Comparison of ENCODE assay signal across 8 mouse cellular contexts in the genomic region with DNA sequence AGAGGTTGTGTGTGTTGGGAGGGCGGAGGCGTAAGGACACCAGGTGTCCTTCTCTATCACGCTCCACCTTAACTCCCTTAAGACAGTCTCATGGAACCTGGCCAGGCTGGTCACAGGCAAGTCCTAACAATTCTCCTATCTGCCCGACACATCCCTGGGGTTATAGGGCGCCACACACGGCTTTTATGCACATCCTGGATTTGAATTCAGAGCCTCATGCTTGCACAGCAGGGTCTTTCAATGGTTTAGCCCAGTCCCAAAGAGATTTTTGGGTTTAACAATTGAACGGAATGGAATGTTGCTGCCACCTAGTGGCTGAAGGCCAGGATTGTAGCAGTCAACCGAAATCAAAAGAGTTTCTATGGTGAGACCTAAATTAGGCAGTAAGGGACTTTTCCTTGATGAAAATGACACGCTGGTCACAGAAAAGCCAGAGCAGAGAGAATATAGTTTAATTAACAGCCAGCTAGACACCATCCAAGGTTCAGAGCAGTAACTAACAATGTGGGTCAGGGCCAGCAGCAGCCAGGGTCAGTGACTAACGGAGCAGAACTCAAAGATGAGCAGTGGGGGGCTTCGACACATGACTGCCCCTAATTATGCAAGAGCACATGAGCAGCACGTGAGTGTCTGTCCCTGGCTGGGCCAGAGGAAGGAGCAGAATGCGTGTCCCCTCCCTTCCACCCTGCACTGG. TPM values are rescaled to one million over a fixed set of nuclear protein-coding genes. Genes with fewer than 3 reads are reported as not detected.
DNase-seq lines count a peak whose midpoint lies in the region; ATAC-seq and TF ChIP-seq lines count a peak whose summit lies in the region.

No protein-coding gene starts in this region.

- H3K4me2 ChIP-seq in embryonic facial prominence, embryonic 14.5 days (ENCODE audit: low read depth, low read length): peak overlapping the region; percentile 35
- H3K4me2 ChIP-seq in heart, embryonic 11.5 days: peak overlapping the region; percentile 47
- peak overlapping the region; percentile 52 for H3K4me2 ChIP-seq in kidney, embryonic 15.5 days
- peak overlapping the region; percentile 66 for H3K4me2 ChIP-seq in liver, embryonic 11.5 days

- H3K9ac ChIP-seq in embryonic facial prominence, embryonic 14.5 days (ENCODE audit: low read depth, low read length): no peak overlapping the region
- no peak overlapping the region for H3K9ac ChIP-seq in heart, embryonic 11.5 days (ENCODE audit: low read depth, low read length)
- H3K9ac ChIP-seq in kidney, embryonic 15.5 days: no peak overlapping the region
- no peak overlapping the region for H3K9ac ChIP-seq in liver, embryonic 11.5 days (ENCODE audit: low read depth, low read length)

- no peaks in the 10 kb centered on the region for H3K36me3 ChIP-seq in E14TG2a.4 (ENCODE audit: insufficient read depth, low read length)
- no peaks in the 10 kb centered on the region for H3K36me3 ChIP-seq in embryonic facial prominence, embryonic 14.5 days (ENCODE audit: control insufficient read depth, insufficient read depth, low read length)
- H3K36me3 ChIP-seq in heart, embryonic 11.5 days (ENCODE audit: control insufficient read depth, insufficient read depth, low read length): no peaks in the 10 kb centered on the region
- H3K36me3 ChIP-seq in kidney, embryonic 15.5 days: no peaks in the 10 kb centered on the region
- H3K36me3 ChIP-seq in liver, embryonic 11.5 days (ENCODE audit: control insufficient read depth, insufficient read depth, low read length): no peaks in the 10 kb centered on the region

- peak; percentile 80 for DNase-seq in embryonic facial prominence, embryonic 14.5 days (ENCODE audit: low spot score)
- peak; percentile 63 for DNase-seq in liver, embryonic 11.5 days (ENCODE audit: low spot score)
- peak; percentile 60 to 74 for DNase-seq in natural killer cell, adult 2 months (ENCODE audit: low spot score in 2 of 2)
- peak; percentile 70 for DNase-seq in testis, postnatal 10 days (ENCODE audit: low spot score)

- TF ChIP-seq POLR2A in bone marrow, adult 2 months (IDR thresholded peaks at IDR 0.05; ENCODE audit: borderline replicate concordance, control insufficient read depth, low read depth, low read length): no peak

- TF ChIP-seq CTCF in E14TG2a.4 (conservative IDR thresholded peaks at IDR 0.05; ENCODE audit: low read length): peak; percentile 80
- TF ChIP-seq CTCF in bone marrow, adult 2 months (IDR thresholded peaks at IDR 0.05; ENCODE audit: control insufficient read depth, insufficient read depth, low read length): peak; percentile 20; the same call in 1 of the 2 replicates

- H3K4me1 ChIP-seq in E14TG2a.4 (replicated peaks; ENCODE audit: low read depth, low read length): peaks cover 29% of the 10 kb centered on the region
- peaks cover 1% of the 10 kb centered on the region; the same call in 1 of the 2 replicates for H3K4me1 ChIP-seq in bone marrow, adult 2 months (ENCODE audit: control insufficient read depth, insufficient read depth, low read length)
- no peaks in the 10 kb centered on the region for H3K4me1 ChIP-seq in embryonic facial prominence, embryonic 14.5 days (ENCODE audit: control insufficient read depth, insufficient read depth, low read length)
- H3K4me1 ChIP-seq in heart, embryonic 11.5 days (ENCODE audit: control insufficient read depth, insufficient read depth, low read length): peaks cover 3% of the 10 kb centered on the region; the same call in 1 of the 2 replicates
- peaks cover 15% of the 10 kb centered on the region for H3K4me1 ChIP-seq in kidney, embryonic 15.5 days
- 0 out of 2 replicates have a peak, but pooled peaks cover 3% of the 10 kb centered on the region for H3K4me1 ChIP-seq in liver, embryonic 11.5 days (replicated peaks; ENCODE audit: control insufficient read depth, insufficient read depth, low read length)

- 22% methylated on average over 13 of the region's 13 CpGs for WGBS in bone marrow, adult 2 months
- WGBS in embryonic facial prominence, embryonic 14.5 days: 14% methylated on average over 13 of the region's 13 CpGs
- WGBS in heart, embryonic 11.5 days (ENCODE audit: insufficient replicate concordance): 18% methylated on average over 13 of the region's 13 CpGs
- WGBS in kidney, embryonic 15.5 days: 15% methylated on average over 13 of the region's 13 CpGs
- WGBS in liver, embryonic 11.5 days: 20% methylated on average over 13 of the region's 13 CpGs

- H3K27ac ChIP-seq in bone marrow, adult 2 months (ENCODE audit: control insufficient read depth, insufficient read depth, low read depth, low read length, poor library complexity): no peak overlapping the region
- no peak overlapping the region for H3K27ac ChIP-seq in embryonic facial prominence, embryonic 14.5 days (replicated peaks; ENCODE audit: low read depth, low read length)
- H3K27ac ChIP-seq in heart, embryonic 11.5 days (ENCODE audit: low read depth, low read length): no peak overlapping the region
- H3K27ac ChIP-seq in kidney, embryonic 15.5 days: peak overlapping the region; percentile 23; the same call in 1 of the 2 replicates
- H3K27ac ChIP-seq in liver, embryonic 11.5 days (ENCODE audit: low read depth, low read length): no peak overlapping the region

- ATAC-seq in embryonic facial prominence, embryonic 14.5 days (ENCODE audit: low read depth): peak; percentile 73
- no peak; the same call in 1 of the 2 replicates for ATAC-seq in heart, embryonic 11.5 days (replicated peaks; ENCODE audit: insufficient number of reproducible peaks, low FRiP score, low TSS enrichment)
- peak; percentile 82 for ATAC-seq in kidney, embryonic 15.5 days (replicated peaks; ENCODE audit: low FRiP score)
- peak; percentile 55 for ATAC-seq in liver, embryonic 11.5 days (replicated peaks; ENCODE audit: low FRiP score)

- no peaks in the 10 kb centered on the region for H3K9me3 ChIP-seq in E14TG2a.4 (ENCODE audit: low read length)
- H3K9me3 ChIP-seq in embryonic facial prominence, embryonic 14.5 days (ENCODE audit: control insufficient read depth, low read length): no peaks in the 10 kb centered on the region
- H3K9me3 ChIP-seq in heart, embryonic 11.5 days (replicated peaks; ENCODE audit: control insufficient read depth, low read length): no peaks in the 10 kb centered on the region
- H3K9me3 ChIP-seq in kidney, embryonic 15.5 days (replicated peaks): no peaks in the 10 kb centered on the region
- H3K9me3 ChIP-seq in liver, embryonic 11.5 days (ENCODE audit: control insufficient read depth, low read length): no peaks in the 10 kb centered on the region

- no peak overlapping the region for H3K4me3 ChIP-seq in E14TG2a.4 (replicated peaks; ENCODE audit: low read length)
- no peak overlapping the region for H3K4me3 ChIP-seq in bone marrow, adult 2 months (replicated peaks; ENCODE audit: control insufficient read depth, low read depth, low read length)
- no peak overlapping the region for H3K4me3 ChIP-seq in embryonic facial prominence, embryonic 14.5 days (ENCODE audit: low read depth, low read length)
- no peak overlapping the region for H3K4me3 ChIP-seq in heart, embryonic 11.5 days (ENCODE audit: low read depth, low read length)
- 0 out of 2 replicates have a peak overlapping the region, but pooled peaks have one; percentile 1 for H3K4me3 ChIP-seq in kidney, embryonic 15.5 days (replicated peaks)
- H3K4me3 ChIP-seq in liver, embryonic 11.5 days (ENCODE audit: low read depth, low read length): 0 out of 2 replicates have a peak overlapping the region, but pooled peaks have one; percentile 5

- 0 out of 2 replicates have a peak, but pooled peaks cover 3% of the 10 kb centered on the region for H3K27me3 ChIP-seq in E14TG2a.4 (ENCODE audit: insufficient read depth, low read length)
- no peaks in the 10 kb centered on the region for H3K27me3 ChIP-seq in embryonic facial prominence, embryonic 14.5 days (replicated peaks; ENCODE audit: control insufficient read depth, insufficient read depth, low read length)
- no peaks in the 10 kb centered on the region for H3K27me3 ChIP-seq in heart, embryonic 11.5 days (ENCODE audit: control insufficient read depth, insufficient read depth, low read length)
- H3K27me3 ChIP-seq in kidney, embryonic 15.5 days: peaks cover 6% of the 10 kb centered on the region; the same call in 1 of the 2 replicates
- no peaks in the 10 kb centered on the region for H3K27me3 ChIP-seq in liver, embryonic 11.5 days (replicated peaks; ENCODE audit: control insufficient read depth, insufficient read depth, low read length)

RNA-seq across cellular contexts. Expression of gene Rpia, which starts 13.9 kb away (rescaled TPM):
- polyA plus RNA-seq in bone marrow, adult 2 months (2011; ENCODE audit: insufficient read depth, insufficient read length, low replicate concordance, missing spikeins): 65.3 and 78.5 TPM in 2 replicates
- polyA plus RNA-seq in embryonic facial prominence, embryonic 14.5 days (2014; fragmentation: Nextera tagmentation; extraction: Ambion mirVana): 3.0 and 3.3 TPM in 2 replicates
- polyA plus RNA-seq in heart, embryonic 11.5 days (2014; fragmentation: Nextera tagmentation; extraction: Ambion mirVana): 0.70 and 1.6 TPM in 2 replicates
- polyA plus RNA-seq in kidney, embryonic 15.5 days (2015; fragmentation: Nextera tagmentation; extraction: Ambion mirVana): 3.1 and 3.4 TPM in 2 replicates
- 6.5 and 8.6 TPM in 2 replicates for polyA plus RNA-seq in liver, embryonic 11.5 days (2014; fragmentation: Nextera tagmentation; extraction: Ambion mirVana)

RNA-seq across cellular contexts. Expression of gene Eif2ak3, which starts 38.3 kb away (rescaled TPM):
- polyA plus RNA-seq in bone marrow, adult 2 months (2011; ENCODE audit: insufficient read depth, insufficient read length, low replicate concordance, missing spikeins): 10.9 and 12.4 TPM in 2 replicates
- 13.0 and 15.9 TPM in 2 replicates for polyA plus RNA-seq in embryonic facial prominence, embryonic 14.5 days (2014; fragmentation: Nextera tagmentation; extraction: Ambion mirVana)
- 5.0 and 5.4 TPM in 2 replicates for polyA plus RNA-seq in heart, embryonic 11.5 days (2014; fragmentation: Nextera tagmentation; extraction: Ambion mirVana)
- polyA plus RNA-seq in kidney, embryonic 15.5 days (2015; fragmentation: Nextera tagmentation; extraction: Ambion mirVana): 11.2 and 12.5 TPM in 2 replicates
- 6.1 and 7.4 TPM in 2 replicates for polyA plus RNA-seq in liver, embryonic 11.5 days (2014; fragmentation: Nextera tagmentation; extraction: Ambion mirVana)

Comparison
In these comparisons a context has a peak if more than half of its experiments do, and no peak if none do; other contexts are left out.
1. H3K4me3 ChIP-seq: peak in kidney, embryonic 15.5 days (single experiment) and liver, embryonic 11.5 days (single experiment); none in E14TG2a.4 (single experiment), bone marrow, adult 2 months (single experiment), embryonic facial prominence, embryonic 14.5 days (single experiment) and heart, embryonic 11.5 days (single experiment).
2. Peak in every context shown above with its lines, with median percentiles within 50 percentile points of each other: DNase-seq and H3K4me2 ChIP-seq.